Mouse (Mus musculus) stomach, embryonic 16.5 days (tissue): Measurements from ENCODE around the gene Hoxa9. TPM values are rescaled to one million over a fixed set of nuclear protein-coding genes. Genes with fewer than 3 reads are reported as not detected.

Source experiments
- ATAC-seq: fragments of 200-750 bp; cut with Nextera tagmentation; 2 replicates; pipeline ENCODE4 v1.8.0; 2017; ENCODE audit warnings: moderate number of reproducible peaks, moderate TSS enrichment; ENCODE audit not compliant: insufficient read depth, low FRiP score
- H3K27ac ChIP-seq: fragments of 300-500 bp; sonication (generic); 2 replicates; pipeline ENCODE4 v1.5.1; 2014; ENCODE audit warnings: low read length
- H3K27me3 ChIP-seq: fragments of 300-500 bp; sonication (generic); 2 replicates; pipeline ENCODE4 v1.6.1; 2014; ENCODE audit warnings: low read length, control low read depth, mixed read lengths; ENCODE audit not compliant: control insufficient read depth, insufficient read depth
- H3K36me3 ChIP-seq: fragments of 300-500 bp; sonication (generic); 2 replicates; pipeline ENCODE4 v1.6.1; 2014; ENCODE audit warnings: low read length; ENCODE audit not compliant: control insufficient read depth, insufficient read depth
- H3K4me1 ChIP-seq: fragments of 300-500 bp; sonication (generic); 2 replicates; pipeline ENCODE4 v1.6.1; 2014; ENCODE audit warnings: low read length, control low read depth, mixed read lengths; ENCODE audit not compliant: control insufficient read depth, insufficient read depth
- H3K4me2 ChIP-seq: fragments of 300-500 bp; sonication (generic); 2 replicates; pipeline ENCODE4 v1.6.1; 2014; ENCODE audit warnings: low read depth, low read length, mixed read lengths
- H3K4me3 ChIP-seq: fragments of 300-500 bp; sonication (generic); replicated peaks from 2 replicates; pipeline ENCODE4 v1.5.1; 2014; ENCODE audit warnings: mild to moderate bottlenecking, low read length
- H3K9ac ChIP-seq: fragments of 300-500 bp; sonication (generic); 2 replicates; pipeline ENCODE4 v1.6.1; 2014; ENCODE audit warnings: low read length
- H3K9me3 ChIP-seq: fragments of 300-500 bp; sonication (generic); replicated peaks from 2 replicates; pipeline ENCODE4 v1.6.1; 2016; ENCODE audit warnings: low read length, control low read depth; ENCODE audit not compliant: control insufficient read depth
- WGBS: fragments of 180-500 bp; shearing (Covaris S2); extraction: QIAGEN DNeasy Blood & Tissue Kit; methylation state at CpG from one replicate; pipeline ENCODE4 v1.1.7; 2014; 5-methylcytosine and 5-hydroxymethylcytosine counted together
- polyA plus RNA-seq: library from polyadenylated mRNA; unstranded; fragments of >200 nt; fragmentation: Nextera tagmentation; extraction: Ambion mirVana; gene quantifications from 2 replicates; pipeline ENCODE4 v1.2.1, GENCODE M21; 2015

Hoxa9 gene
- polyA plus RNA-seq, 1 experiment from 2014 or later, result 0.50 TPM

- H3K4me3 ChIP-seq, result no peak overlapping the region
- H3K4me1 ChIP-seq, result peaks cover 5% of the 10 kb centered on the region; the same call in 1 of the 2 replicates
- H3K9me3 ChIP-seq, result no peaks in the 10 kb centered on the region
- H3K9ac ChIP-seq, result no peak overlapping the region
- no peak for ATAC-seq
- WGBS, result 2% methylated on average over 24 of the region's 24 CpGs
- peaks cover 87% of the 10 kb centered on the region for H3K27me3 ChIP-seq
- no peak overlapping the region for H3K4me2 ChIP-seq
- no peak overlapping the region for H3K27ac ChIP-seq
- no peaks in the 10 kb centered on the region for H3K36me3 ChIP-seq
Measured at GRCm38 (mm10) chr6:52262463-52263320, 31.8 kb upstream of the Hoxa9 start.

GRCm38 (mm10) chr6:52261751-52262462 lies 31.0 kb upstream of the Hoxa9 start:
- Histone ChIP-seq H3K36me3 (no peaks in the 10 kb centered on the region), H3K4me3 (no peak overlapping the region), H3K27ac (no peak overlapping the region), H3K9ac (no peak overlapping the region), H3K4me2 (no peak overlapping the region), H3K4me1 (peaks cover 5% of the 10 kb centered on the region; the same call in 1 of the 2 replicates), H3K27me3 (peaks cover 87% of the 10 kb centered on the region), H3K9me3 (no peaks in the 10 kb centered on the region)
- WGBS, result 6% methylated on average over 9 of the region's 9 CpGs
- ATAC-seq, result no peak

- H3K27me3 ChIP-seq, result peaks cover 84% of the 10 kb centered on the region
- H3K4me3 ChIP-seq, result peak within 1 kb of the TSS; percentile 46
- H3K4me2 ChIP-seq, result peak within 1 kb of the TSS; percentile 64
- H3K4me1 ChIP-seq, result peaks cover 5% of the 10 kb centered on the region; the same call in 1 of the 2 replicates
- no peaks in the 10 kb centered on the region for H3K9me3 ChIP-seq
- ATAC-seq, result peak; percentile 66; the same call in 1 of the 2 replicates
- H3K9ac ChIP-seq, result peak within 1 kb of the TSS; percentile 14; the same call in 1 of the 2 replicates
- H3K27ac ChIP-seq, result no peak within 1 kb of the TSS
- WGBS, result under 1% methylated on average over 39 of the region's 72 CpGs
- no peaks in the 10 kb centered on the region for H3K36me3 ChIP-seq
Measured at GRCm38 (mm10) chr6:52260654-52261575, 30.0 kb upstream of the Hoxa9 start, which contains the start of gene Hoxa13. TSS of gene Hoxa13 (minus strand) at chr6:52260880.

- WGBS, result under 1% methylated on average over 39 of the region's 39 CpGs
- Histone ChIP-seq H3K27ac (no peak overlapping the region), H3K9ac (no peak overlapping the region), H3K27me3 (peaks cover 83% of the 10 kb centered on the region), H3K4me1 (peaks cover 5% of the 10 kb centered on the region; the same call in 1 of the 2 replicates), H3K36me3 (no peaks in the 10 kb centered on the region), H3K9me3 (no peaks in the 10 kb centered on the region), H3K4me3 (peak overlapping the region; percentile 46), H3K4me2 (peak overlapping the region; percentile 64)
- ATAC-seq, result no peak; the same call in 1 of the 2 replicates
Measured at GRCm38 (mm10) chr6:52259811-52260261, 28.9 kb upstream of the Hoxa9 start.

- no peak overlapping the region for H3K27ac ChIP-seq
- no peaks in the 10 kb centered on the region for H3K9me3 ChIP-seq
- no peak overlapping the region for H3K9ac ChIP-seq
- peaks cover 80% of the 10 kb centered on the region for H3K27me3 ChIP-seq
- H3K4me2 ChIP-seq, result no peak overlapping the region
- H3K4me1 ChIP-seq, result peaks cover 5% of the 10 kb centered on the region; the same call in 1 of the 2 replicates
- no peaks in the 10 kb centered on the region for H3K36me3 ChIP-seq
- WGBS, result 2% methylated on average over 24 of the region's 25 CpGs
- no peak for ATAC-seq
- H3K4me3 ChIP-seq, result no peak overlapping the region
Measured at GRCm38 (mm10) chr6:52259081-52259790, 28.3 kb upstream of the Hoxa9 start.

GRCm38 (mm10) chr6:52256956-52257355 lies 26.1 kb upstream of the Hoxa9 start:
- Histone ChIP-seq H3K27ac (no peak overlapping the region), H3K27me3 (peaks cover 73% of the 10 kb centered on the region), H3K9ac (no peak overlapping the region), H3K36me3 (no peaks in the 10 kb centered on the region), H3K4me2 (no peak overlapping the region), H3K4me3 (no peak overlapping the region), H3K9me3 (no peaks in the 10 kb centered on the region), H3K4me1 (peaks cover 5% of the 10 kb centered on the region; the same call in 1 of the 2 replicates)
- ATAC-seq, result no peak
- 1% methylated on average over 6 of the region's 6 CpGs for WGBS

GRCm38 (mm10) chr6:52253511-52254500 lies 22.9 kb upstream of the Hoxa9 start:
- H3K4me1 ChIP-seq, result no peaks in the 10 kb centered on the region
- no peaks in the 10 kb centered on the region for H3K9me3 ChIP-seq
- H3K4me3 ChIP-seq, result 0 out of 2 replicates have a peak overlapping the region, but pooled peaks have one; percentile 3
- no peak for ATAC-seq
- H3K36me3 ChIP-seq, result no peaks in the 10 kb centered on the region
- H3K9ac ChIP-seq, result no peak overlapping the region
- peaks cover 74% of the 10 kb centered on the region for H3K27me3 ChIP-seq
- H3K27ac ChIP-seq, result no peak overlapping the region
- H3K4me2 ChIP-seq, result no peak overlapping the region
- WGBS, result 2% methylated on average over 59 of the region's 59 CpGs
